Mouse (Mus musculus): Measurements from ENCODE around the gene Plekhj1. TPM values are rescaled to one million over a fixed set of nuclear protein-coding genes. Genes with fewer than 3 reads are reported as not detected.

Plekhj1 gene
- polyA plus RNA-seq, 1 experiment = 251 TPM

GRCm38 (mm10) chr10:80755291-80756015 lies 43.0 kb downstream of the Plekhj1 start:
- TF ChIP-seq FLI1 (IDR thresholded peaks at IDR 0.05; ENCODE audit: low read length) = no peak
- no peak for TF ChIP-seq GATA1 (IDR thresholded peaks at IDR 0.05; ENCODE audit: borderline replicate concordance, low read length)
- H3K9me3 ChIP-seq = no peaks in the 10 kb centered on the region
- peaks cover 84% of the 10 kb centered on the region for H3K4me1 ChIP-seq

GRCm38 (mm10) chr10:80754594-80755290 lies 43.7 kb downstream of the Plekhj1 start, which contains the start of gene Dot1l:
Dot1l (plus strand) TSS chr10:80755206.
- H3K4me3 ChIP-seq (replicated peaks) = peak within 1 kb of the TSS; percentile 99
- peaks cover 8% of the 10 kb centered on the region for H3K36me3 ChIP-seq (replicated peaks; ENCODE audit: low read length)
- H3K4me1 ChIP-seq = peaks cover 80% of the 10 kb centered on the region
- H3K27me3 ChIP-seq (replicated peaks) = no peaks in the 10 kb centered on the region
- no peaks in the 10 kb centered on the region for H3K9me3 ChIP-seq
- peak; percentile 50; the same call in 1 of the 2 replicates for TF ChIP-seq FLI1 (IDR thresholded peaks at IDR 0.05; ENCODE audit: low read length)
- no peak for TF ChIP-seq GATA1 (IDR thresholded peaks at IDR 0.05; ENCODE audit: borderline replicate concordance, low read length)

More at GRCm38 (mm10) chr10:80755291-80756015, 43.0 kb downstream of the Plekhj1 start:
- Histone ChIP-seq H3K4me3 (replicated peaks) (peak overlapping the region; percentile 99), H3K27me3 (replicated peaks) (no peaks in the 10 kb centered on the region), H3K36me3 (replicated peaks; ENCODE audit: low read length) (peaks cover 11% of the 10 kb centered on the region)

GRCm38 (mm10) chr10:80752079-80752625 lies 46.3 kb downstream of the Plekhj1 start:
- Histone ChIP-seq H3K9me3 (no peaks in the 10 kb centered on the region), H3K27me3 (replicated peaks) (no peaks in the 10 kb centered on the region), H3K4me3 (replicated peaks) (peak overlapping the region; percentile 90), H3K36me3 (replicated peaks; ENCODE audit: low read length) (no peaks in the 10 kb centered on the region), H3K4me1 (peaks cover 74% of the 10 kb centered on the region)
- TF ChIP-seq GATA1 (IDR thresholded peaks at IDR 0.05; ENCODE audit: borderline replicate concordance, low read length) = no peak
- no peak for TF ChIP-seq FLI1 (IDR thresholded peaks at IDR 0.05; ENCODE audit: low read length)

GRCm38 (mm10) chr10:80751188-80751832 lies 47.1 kb downstream of the Plekhj1 start:
- no peak for TF ChIP-seq FLI1 (IDR thresholded peaks at IDR 0.05; ENCODE audit: low read length)
- no peak for TF ChIP-seq GATA1 (IDR thresholded peaks at IDR 0.05; ENCODE audit: borderline replicate concordance, low read length)
- peak overlapping the region; percentile 90 for H3K4me3 ChIP-seq (replicated peaks)
- peaks cover 67% of the 10 kb centered on the region for H3K4me1 ChIP-seq
- no peaks in the 10 kb centered on the region for H3K27me3 ChIP-seq (replicated peaks)
- no peaks in the 10 kb centered on the region for H3K9me3 ChIP-seq
- no peaks in the 10 kb centered on the region for H3K36me3 ChIP-seq (replicated peaks; ENCODE audit: low read length)

GRCm38 (mm10) chr10:80748609-80749008 lies 49.8 kb downstream of the Plekhj1 start:
- Histone ChIP-seq H3K36me3 (replicated peaks; ENCODE audit: low read length) (no peaks in the 10 kb centered on the region), H3K4me3 (replicated peaks) (no peak overlapping the region), H3K27me3 (replicated peaks) (no peaks in the 10 kb centered on the region), H3K4me1 (peaks cover 67% of the 10 kb centered on the region), H3K9me3 (no peaks in the 10 kb centered on the region)
- TF ChIP-seq GATA1 (IDR thresholded peaks at IDR 0.05; ENCODE audit: borderline replicate concordance, low read length) = no peak
- TF ChIP-seq FLI1 (IDR thresholded peaks at IDR 0.05; ENCODE audit: low read length) = no peak

GRCm38 (mm10) chr10:80747410-80747809 lies 51.0 kb downstream of the Plekhj1 start:
- peaks cover 69% of the 10 kb centered on the region for H3K4me1 ChIP-seq
- no peaks in the 10 kb centered on the region for H3K36me3 ChIP-seq (replicated peaks; ENCODE audit: low read length)
- H3K4me3 ChIP-seq (replicated peaks) = no peak overlapping the region
- H3K9me3 ChIP-seq = no peaks in the 10 kb centered on the region
- TF ChIP-seq GATA1 (IDR thresholded peaks at IDR 0.05; ENCODE audit: borderline replicate concordance, low read length) (no peak), FLI1 (IDR thresholded peaks at IDR 0.05; ENCODE audit: low read length) (no peak)
- H3K27me3 ChIP-seq (replicated peaks) = no peaks in the 10 kb centered on the region

Other genes with a start within 250 kb of the Plekhj1 start
- gene Rexo1, start 237.1 kb downstream of the Plekhj1 start, polyA plus RNA-seq (2012; ENCODE audit: insufficient read depth, low replicate concordance) = 81.2 and 149 TPM in 2 replicates
- gene Klf16, start 221.3 kb downstream of the Plekhj1 start, polyA plus RNA-seq (2012; ENCODE audit: insufficient read depth, low replicate concordance) = 35.6 and 98.1 TPM in 2 replicates
- 581 and 2,064 TPM in 2 replicates for gene Abhd17a, start 208.3 kb downstream of the Plekhj1 start, polyA plus RNA-seq (2012; ENCODE audit: insufficient read depth, low replicate concordance)
- 19.2 and 31.4 TPM in 2 replicates for gene Scamp4, start 195.8 kb downstream of the Plekhj1 start, polyA plus RNA-seq (2012; ENCODE audit: insufficient read depth, low replicate concordance)
- gene Adat3, start 195.7 kb downstream of the Plekhj1 start, polyA plus RNA-seq (2012; ENCODE audit: insufficient read depth, low replicate concordance) = 5.7 and 13.7 TPM in 2 replicates
- gene Gm49322, start 192.6 kb downstream of the Plekhj1 start, polyA plus RNA-seq (2012; ENCODE audit: insufficient read depth, low replicate concordance) = not detected in 2 replicates
- gene Csnk1g2, start 175.8 kb downstream of the Plekhj1 start, polyA plus RNA-seq (2012; ENCODE audit: insufficient read depth, low replicate concordance) = 476 and 617 TPM in 2 replicates
- 91.6 and 121 TPM in 2 replicates for gene Btbd2, start 141.6 kb downstream of the Plekhj1 start, polyA plus RNA-seq (2012; ENCODE audit: insufficient read depth, low replicate concordance)
- 472 and 996 TPM in 2 replicates for gene Mknk2, start 120.5 kb downstream of the Plekhj1 start, polyA plus RNA-seq (2012; ENCODE audit: insufficient read depth, low replicate concordance)
- 61.8 and 135 TPM in 2 replicates for gene Mob3a, start 96.6 kb downstream of the Plekhj1 start, polyA plus RNA-seq (2012; ENCODE audit: insufficient read depth, low replicate concordance)
- 19.4 and 27.8 TPM in 2 replicates for gene Izumo4, start 96.4 kb downstream of the Plekhj1 start, polyA plus RNA-seq (2012; ENCODE audit: insufficient read depth, low replicate concordance)
- gene Ap3d1, start 56.4 kb downstream of the Plekhj1 start, polyA plus RNA-seq (2012; ENCODE audit: insufficient read depth, low replicate concordance) = 10.9 and 24.8 TPM in 2 replicates
- gene Dot1l, start 43.4 kb downstream of the Plekhj1 start, polyA plus RNA-seq (2012; ENCODE audit: insufficient read depth, low replicate concordance) = 35.3 and 88.7 TPM in 2 replicates
- gene Sf3a2, start 428 bp downstream of the Plekhj1 start, polyA plus RNA-seq (2012; ENCODE audit: insufficient read depth, low replicate concordance) = 413 and 1,110 TPM in 2 replicates
- gene Amh, start 6.6 kb upstream of the Plekhj1 start, polyA plus RNA-seq (2012; ENCODE audit: insufficient read depth, low replicate concordance) = 1.1 and 5.5 TPM in 2 replicates
- not detected in 2 replicates for gene Jsrp1, start 14.9 kb upstream of the Plekhj1 start, polyA plus RNA-seq (2012; ENCODE audit: insufficient read depth, low replicate concordance)
- gene Oaz1, start 28.0 kb upstream of the Plekhj1 start, polyA plus RNA-seq (2012; ENCODE audit: insufficient read depth, low replicate concordance) = 2,272 and 5,289 TPM in 2 replicates
- 0.04 TPM in 1 of 2 replicates, not detected in the other for gene Lingo3, start 45.4 kb upstream of the Plekhj1 start, polyA plus RNA-seq (2012; ENCODE audit: insufficient read depth, low replicate concordance)
- 6.8 and 219 TPM in 2 replicates for gene Lsm7, start 56.6 kb upstream of the Plekhj1 start, polyA plus RNA-seq (2012; ENCODE audit: insufficient read depth, low replicate concordance)
- 33.4 and 118 TPM in 2 replicates for gene Sppl2b, start 56.6 kb upstream of the Plekhj1 start, polyA plus RNA-seq (2012; ENCODE audit: insufficient read depth, low replicate concordance)
- 0.08 TPM in 1 of 2 replicates, not detected in the other for gene Tmprss9, start 73.2 kb upstream of the Plekhj1 start, polyA plus RNA-seq (2012; ENCODE audit: insufficient read depth, low replicate concordance)
- gene Timm13, start 102.3 kb upstream of the Plekhj1 start, polyA plus RNA-seq (2012; ENCODE audit: insufficient read depth, low replicate concordance) = 88.8 and 345 TPM in 2 replicates
- 11.8 and 16.6 TPM in 2 replicates for gene Lmnb2, start 119.6 kb upstream of the Plekhj1 start, polyA plus RNA-seq (2012; ENCODE audit: insufficient read depth, low replicate concordance)
- gene Gadd45b, start 131.4 kb upstream of the Plekhj1 start, polyA plus RNA-seq (2012; ENCODE audit: insufficient read depth, low replicate concordance) = 29.3 and 96.0 TPM in 2 replicates
- 0.41 and 1.1 TPM in 2 replicates for gene Gng7, start 216.3 kb upstream of the Plekhj1 start, polyA plus RNA-seq (2012; ENCODE audit: insufficient read depth, low replicate concordance)
- gene Diras1, start 227.0 kb upstream of the Plekhj1 start, polyA plus RNA-seq (2012; ENCODE audit: insufficient read depth, low replicate concordance) = 0.06 TPM in 1 of 2 replicates, not detected in the other
- 1.9 and 7.5 TPM in 2 replicates for gene Slc39a3, start 238.8 kb upstream of the Plekhj1 start, polyA plus RNA-seq (2012; ENCODE audit: insufficient read depth, low replicate concordance)

Data from megakaryocyte, embryonic 14.5 days (primary cell).